Mouse (Mus musculus): Measurements from ENCODE around the gene Cdk2.

The Cdk2 gene

DNA sequence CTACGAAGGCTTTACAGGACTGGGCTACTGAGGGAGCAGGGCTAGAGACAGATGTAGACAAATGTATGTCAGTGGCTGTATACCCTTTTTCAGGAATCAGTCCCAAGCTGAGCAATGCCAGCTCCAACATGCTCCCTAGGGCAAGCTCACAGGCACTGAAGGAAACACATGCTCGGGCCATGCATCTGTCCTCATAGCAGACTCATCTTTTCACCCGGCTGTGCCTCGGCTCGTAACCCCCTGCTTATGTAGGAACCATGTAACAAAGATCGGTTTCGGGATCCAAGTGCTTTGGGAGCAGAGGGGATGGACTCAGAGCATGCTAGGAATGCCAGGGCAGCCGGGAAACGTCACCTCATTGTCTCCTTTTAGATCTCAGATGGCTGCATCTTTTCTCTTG, 45.3 kb downstream of the Cdk2 start:
- intact Hi-C loops (cut with DNase I): no loop called here

- intact Hi-C loops (cut with DNase I): no loop called here
These were observed 47.0 kb downstream of the Cdk2 start for GRCm38 (mm10) chr10:128657844-128658243.

GRCm38 (mm10) chr10:128656731-128657130, 48.1 kb downstream of the Cdk2 start:
- intact Hi-C loops (cut with DNase I): no loop called here

DNA sequence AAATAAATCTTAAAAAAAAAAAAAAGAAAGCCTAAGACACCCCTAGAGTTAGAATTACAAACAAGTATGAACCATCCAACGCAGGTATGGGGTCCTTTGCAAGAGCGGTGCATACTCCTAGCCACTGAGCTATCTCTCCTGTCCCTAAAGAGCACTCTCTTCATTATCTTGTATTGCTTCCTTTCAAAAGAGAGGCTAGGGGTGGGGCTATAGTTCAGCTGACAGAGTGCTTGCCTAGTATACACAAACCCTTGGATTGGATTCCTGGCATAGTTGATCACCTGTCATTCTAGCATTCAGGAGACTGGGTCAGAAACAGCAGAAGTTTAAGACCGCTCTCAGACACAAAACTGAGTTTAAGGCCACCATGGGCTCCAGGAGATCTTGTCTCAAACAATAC, 49.6 kb downstream of the Cdk2 start:
- intact Hi-C loops (cut with DNase I): no loop called here

DNA sequence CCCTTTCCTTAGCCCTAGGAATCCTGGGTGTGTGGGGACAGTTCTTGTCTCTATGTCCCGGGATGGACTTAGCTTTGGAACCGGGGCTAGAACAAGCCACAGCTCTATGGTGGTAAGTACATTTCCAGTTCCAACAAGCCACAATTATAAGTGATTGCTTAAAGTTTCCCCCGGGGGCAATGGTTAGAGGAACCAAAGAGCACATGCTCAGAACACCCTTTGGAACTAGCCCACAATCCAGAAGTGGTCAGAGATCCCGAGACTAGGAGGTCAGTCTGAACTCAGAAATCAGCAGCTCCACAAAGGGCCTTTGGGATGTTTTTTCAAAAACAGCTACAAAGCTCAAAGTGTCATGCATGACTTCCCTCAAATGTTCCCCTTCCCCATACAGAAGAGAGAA, 51.0 kb downstream of the Cdk2 start:
- intact Hi-C loops (cut with DNase I): no loop called here

Data from adrenal gland (tissue).